Comparison of ENCODE assay signal across 9 mouse cellular contexts in genomic region chrX:72987520-72987905, GRCm38 (mm10). TPM values are rescaled to one million over a fixed set of nuclear protein-coding genes. Genes with fewer than 3 reads are reported as not detected.
A peak's percentile ranks its signal among the peaks of the same experiment; 100 is the strongest.
DNase-seq lines count a peak whose midpoint lies in the region; ATAC-seq and TF ChIP-seq lines count a peak whose summit lies in the region.
"Had no signal": no experiment of that assay in that cellular context is flagged by ENCODE, and none has a peak within 500 bp of the region (broad histone marks: within the 10 kb centered on the region; RNA-seq: fewer than 3 reads in every experiment).

No protein-coding gene starts in this region.

- WGBS in heart, embryonic 14.5 days, result 25% methylated on average over 14 of the region's 14 CpGs
- WGBS in forebrain, embryonic 16.5 days, result 28% methylated on average over 14 of the region's 14 CpGs
- 21% methylated on average over 14 of the region's 14 CpGs for WGBS in liver, embryonic 15.5 days (ENCODE audit: insufficient replicate concordance)

- H3K36me3 ChIP-seq in heart, embryonic 14.5 days (ENCODE audit: control insufficient read depth, insufficient read depth, low read length), result no peaks in the 10 kb centered on the region
- no peaks in the 10 kb centered on the region for H3K36me3 ChIP-seq in E14TG2a.4 (ENCODE audit: insufficient read depth, low read length)
- no peaks in the 10 kb centered on the region for H3K36me3 ChIP-seq in forebrain, embryonic 16.5 days (ENCODE audit: control insufficient read depth, insufficient read depth)
- H3K36me3 ChIP-seq in liver, embryonic 15.5 days (replicated peaks), result no peaks in the 10 kb centered on the region

- H3K4me2 ChIP-seq in heart, embryonic 14.5 days (ENCODE audit: low read length), result peak overlapping the region; percentile 66
- H3K4me2 ChIP-seq in forebrain, embryonic 16.5 days (ENCODE audit: low read length), result peak overlapping the region; percentile 64
- peak overlapping the region; percentile 64 for H3K4me2 ChIP-seq in liver, embryonic 15.5 days

- H3K27me3 ChIP-seq in heart, embryonic 14.5 days (ENCODE audit: control insufficient read depth, insufficient read depth, low read length), result no peaks in the 10 kb centered on the region
- H3K27me3 ChIP-seq in E14TG2a.4 (ENCODE audit: insufficient read depth, low read length), result peaks cover 33% of the 10 kb centered on the region
- no peaks in the 10 kb centered on the region for H3K27me3 ChIP-seq in forebrain, embryonic 16.5 days (replicated peaks; ENCODE audit: control insufficient read depth, insufficient read depth, low read length)
- H3K27me3 ChIP-seq in liver, embryonic 15.5 days, result peaks cover 43% of the 10 kb centered on the region

- no peaks in the 10 kb centered on the region; a peak in 1 of 4 replicates for H3K4me1 ChIP-seq in heart, embryonic 14.5 days (ENCODE audit: control insufficient read depth in 2 of 2, insufficient read depth in 2 of 2, low read length in 2 of 2)
- no peaks in the 10 kb centered on the region; the same call in 1 of the 2 replicates for H3K4me1 ChIP-seq in E14TG2a.4 (replicated peaks; ENCODE audit: low read depth, low read length)
- H3K4me1 ChIP-seq in forebrain, embryonic 16.5 days (replicated peaks; ENCODE audit: control insufficient read depth, insufficient read depth, low read length), result peaks cover 4% of the 10 kb centered on the region; the same call in 1 of the 2 replicates
- H3K4me1 ChIP-seq in liver, embryonic 15.5 days (replicated peaks), result no peaks in the 10 kb centered on the region

- peak overlapping the region; percentile 58; the same call in 1 of the 2 replicates for H3K9ac ChIP-seq in heart, embryonic 14.5 days (ENCODE audit: low read length)
- peak overlapping the region; percentile 41; the same call in 1 of the 2 replicates for H3K9ac ChIP-seq in forebrain, embryonic 16.5 days (replicated peaks; ENCODE audit: low read depth, low read length)
- no peak overlapping the region for H3K9ac ChIP-seq in liver, embryonic 15.5 days

- no peak overlapping the region for H3K27ac ChIP-seq in heart, embryonic 14.5 days (replicated peaks in 1 of 2; ENCODE audit: control insufficient read depth in 1 of 2, insufficient read depth in 1 of 2, low read depth in 2 of 2, low read length in 2 of 2)
- H3K27ac ChIP-seq in forebrain, embryonic 16.5 days (ENCODE audit: low read length), result no peak overlapping the region
- no peak overlapping the region for H3K27ac ChIP-seq in liver, embryonic 15.5 days (replicated peaks)

- intact Hi-C loops in heart, postnatal 36 days (cut with DNase I), result no loop called here

- no peak for TF ChIP-seq CTCF in E14TG2a.4 (conservative IDR thresholded peaks at IDR 0.05; ENCODE audit: low read length)

- ATAC-seq in heart, embryonic 14.5 days (ENCODE audit: insufficient number of reproducible peaks, insufficient read depth, low FRiP score, low read depth), result no peak
- ATAC-seq in forebrain, embryonic 16.5 days, result no peak
- ATAC-seq in liver, embryonic 15.5 days (ENCODE audit: insufficient read depth), result no peak

- H3K4me3 ChIP-seq in heart, embryonic 14.5 days (ENCODE audit: control insufficient read depth in 1 of 2, insufficient read depth in 1 of 2, low read depth in 1 of 2, low read length in 2 of 2), result peak overlapping the region; percentile 37 to 51
- peak overlapping the region; percentile 75 for H3K4me3 ChIP-seq in E14TG2a.4 (replicated peaks; ENCODE audit: low read length)
- H3K4me3 ChIP-seq in forebrain, embryonic 16.5 days (replicated peaks; ENCODE audit: low read length), result peak overlapping the region; percentile 41
- H3K4me3 ChIP-seq in liver, embryonic 15.5 days (replicated peaks), result peak overlapping the region; percentile 41

- no peak for DNase-seq in heart, postnatal 36 days
- no peak for DNase-seq in ovary, postnatal 36 days (ENCODE audit: low spot score)
- no peak for DNase-seq in urinary bladder, postnatal 4 days (ENCODE audit: low spot score in 2 of 2)
- DNase-seq in retina, embryonic 14.5 days (ENCODE audit: low spot score), result no peak

- no peaks in the 10 kb centered on the region for H3K9me3 ChIP-seq in heart, embryonic 14.5 days (ENCODE audit: control insufficient read depth, low read length)
- H3K9me3 ChIP-seq in E14TG2a.4 (ENCODE audit: low read length), result no peaks in the 10 kb centered on the region
- no peaks in the 10 kb centered on the region for H3K9me3 ChIP-seq in forebrain, embryonic 16.5 days (ENCODE audit: control insufficient read depth, low read length)
- H3K9me3 ChIP-seq in liver, embryonic 15.5 days (replicated peaks), result no peaks in the 10 kb centered on the region

RNA-seq across cellular contexts. Expression of gene Zfp185, which starts 0.4 kb away (rescaled TPM):
- polyA plus RNA-seq in heart, embryonic 14.5 days (2014; fragmentation: Nextera tagmentation; extraction: Ambion mirVana), result 4.6 and 4.9 TPM in 2 replicates
- total RNA-seq in heart, postnatal 36 days (2021), result 1 to 10 TPM; 1.6 to 2.6 TPM
- polyA plus RNA-seq in forebrain, embryonic 16.5 days (2015; fragmentation: Nextera tagmentation; extraction: Ambion mirVana), result 0.96 and 1.9 TPM in 2 replicates
- 1.2 TPM in 2 replicates for polyA plus RNA-seq in liver, embryonic 15.5 days (2015; fragmentation: Nextera tagmentation; extraction: Ambion mirVana)
- total RNA-seq: hematopoietic stem cell, adult 5-6 weeks had no signal

RNA-seq across cellular contexts. Expression of gene Pnma5, which starts 49.4 kb away (rescaled TPM):
- polyA plus RNA-seq in heart, embryonic 14.5 days (2014; fragmentation: Nextera tagmentation; extraction: Ambion mirVana), result 0.11 TPM in 1 of 2 replicates, not detected in the other
- not detected for total RNA-seq in heart, postnatal 36 days (2021)
- polyA plus RNA-seq in forebrain, embryonic 16.5 days (2015; fragmentation: Nextera tagmentation; extraction: Ambion mirVana), result 0.22 TPM in 1 of 2 replicates, not detected in the other
- 0.06 TPM in 1 of 2 replicates, not detected in the other for polyA plus RNA-seq in liver, embryonic 15.5 days (2015; fragmentation: Nextera tagmentation; extraction: Ambion mirVana)
- total RNA-seq: hematopoietic stem cell, adult 5-6 weeks had no signal
